Mouse (Mus musculus) c-Kit-positive CD71-negative TER-119-negative erythroid progenitor cells, embryonic 14.5 days (primary cell): ENCODE data around the gene Rpl39.
A peak's percentile ranks its signal among the peaks of the same experiment; 100 is the strongest.
"Not testable (repeated sequence)": the region's sequence is repeated elsewhere in the genome, so short reads cannot be mapped to it uniquely, and the experiment has no call there.

Experiments used
- DNase-seq: peaks from one replicate; pipeline ENCODE4 v3.0.0-alpha.2; 2013; ENCODE audit warnings: low read depth

The Rpl39 gene

GRCm38 (mm10) chrX:37084927-37085660 is at the start of gene Rpl39:
TSS of gene Rpl39 (minus strand) at chrX:37085402.
- peak; percentile 73 for DNase-seq

GRCm38 (mm10) chrX:37126671-37127358 is 41.6 kb upstream of the Rpl39 start, which contains the start of gene Nkap:
TSS of gene Nkap (plus strand) at chrX:37126795.
- peak; percentile 65 for DNase-seq

- DNase-seq = no peak
Observed at GRCm38 (mm10) chrX:37125511-37125910, 40.3 kb upstream of the Rpl39 start.

- DNase-seq = no peak
Observed at GRCm38 (mm10) chrX:37120212-37120611, 35.0 kb upstream of the Rpl39 start.

GRCm38 (mm10) chrX:37119585-37119984 is 34.4 kb upstream of the Rpl39 start:
- DNase-seq = no peak

- DNase-seq = no peak
Observed at GRCm38 (mm10) chrX:37117085-37117484, 31.9 kb upstream of the Rpl39 start.

- DNase-seq = no peak
Observed at GRCm38 (mm10) chrX:37110881-37111193, 25.6 kb upstream of the Rpl39 start.

- peak; percentile 85 for DNase-seq
Observed at GRCm38 (mm10) chrX:37110193-37110880, 25.1 kb upstream of the Rpl39 start, which contains the start of gene Upf3b. TSS of gene Upf3b (minus strand) at chrX:37110322.

- DNase-seq = no peak
Observed at GRCm38 (mm10) chrX:37109526-37110192, 24.5 kb upstream of the Rpl39 start.

- DNase-seq = no peak
Observed at GRCm38 (mm10) chrX:37103826-37104225, 18.6 kb upstream of the Rpl39 start.

- no peak for DNase-seq
Observed at GRCm38 (mm10) chrX:37098681-37099080, 13.5 kb upstream of the Rpl39 start.

- no peak for DNase-seq
Observed at GRCm38 (mm10) chrX:37095106-37095768, 10.0 kb upstream of the Rpl39 start.

- no peak for DNase-seq
Observed at GRCm38 (mm10) chrX:37091457-37091856, 6.3 kb upstream of the Rpl39 start.

- DNase-seq = no peak
Observed at GRCm38 (mm10) chrX:37088778-37089177, 3.6 kb upstream of the Rpl39 start.

GRCm38 (mm10) chrX:37085665-37086064 is 463 bp upstream of the Rpl39 start:
- no peak for DNase-seq

GRCm38 (mm10) chrX:37084318-37084926 is 780 bp downstream of the Rpl39 start:
- DNase-seq = no peak

- DNase-seq = no peak
Observed at GRCm38 (mm10) chrX:37081194-37081593, 4.0 kb downstream of the Rpl39 start.

GRCm38 (mm10) chrX:37080345-37080744 is 4.9 kb downstream of the Rpl39 start:
- DNase-seq = not testable (repeated sequence)

GRCm38 (mm10) chrX:37076651-37077050 is 8.6 kb downstream of the Rpl39 start:
- no peak for DNase-seq

- peak; percentile 47 for DNase-seq
Observed at GRCm38 (mm10) chrX:37074262-37074892, 10.8 kb downstream of the Rpl39 start.

- no peak for DNase-seq
Observed at GRCm38 (mm10) chrX:37068766-37069165, 16.4 kb downstream of the Rpl39 start.
